Mouse (Mus musculus): ENCODE data around the gene Ppp2r5b.

Gene Ppp2r5b

GRCm38 (mm10) chr19:6268670-6269132 lies 33.0 kb upstream of the Ppp2r5b start:
- DNase-seq (ENCODE audit: low spot score in 2 of 2) = no peak

- peak; percentile 87 to 88 for DNase-seq (ENCODE audit: low spot score in 2 of 2)
Observed at GRCm38 (mm10) chr19:6268170-6268528, 32.5 kb upstream of the Ppp2r5b start.

GRCm38 (mm10) chr19:6267306-6268169 lies 31.9 kb upstream of the Ppp2r5b start:
- DNase-seq (ENCODE audit: low spot score in 2 of 2) = no peak

GRCm38 (mm10) chr19:6265727-6266182 lies 30.1 kb upstream of the Ppp2r5b start:
- DNase-seq (ENCODE audit: low spot score in 2 of 2) = no peak

- no peak for DNase-seq (ENCODE audit: low spot score in 2 of 2)
Observed at GRCm38 (mm10) chr19:6264945-6265344, 29.3 kb upstream of the Ppp2r5b start.

- peak; percentile 44 to 57 for DNase-seq (ENCODE audit: low spot score in 2 of 2)
Observed at GRCm38 (mm10) chr19:6264200-6264599, 28.5 kb upstream of the Ppp2r5b start.

- no peak for DNase-seq (ENCODE audit: low spot score in 2 of 2)
Observed at GRCm38 (mm10) chr19:6262839-6263433, 27.3 kb upstream of the Ppp2r5b start.

GRCm38 (mm10) chr19:6262222-6262621 lies 26.6 kb upstream of the Ppp2r5b start:
- peak in 1 of 2 experiments; percentile 46 for DNase-seq (ENCODE audit: low spot score in 2 of 2)

GRCm38 (mm10) chr19:6261379-6261778 lies 25.7 kb upstream of the Ppp2r5b start:
- DNase-seq (ENCODE audit: low spot score in 2 of 2) = no peak

- no peak for DNase-seq (ENCODE audit: low spot score in 2 of 2)
Observed at GRCm38 (mm10) chr19:6260946-6261345, 25.3 kb upstream of the Ppp2r5b start.

- no peak for DNase-seq (ENCODE audit: low spot score in 2 of 2)
Observed at GRCm38 (mm10) chr19:6260428-6260827, 24.8 kb upstream of the Ppp2r5b start.

GRCm38 (mm10) chr19:6253021-6253420 lies 17.3 kb upstream of the Ppp2r5b start:
- no peak for DNase-seq (ENCODE audit: low spot score in 2 of 2)

GRCm38 (mm10) chr19:6247526-6248300 lies 12.0 kb upstream of the Ppp2r5b start:
- no peak for DNase-seq (ENCODE audit: low spot score in 2 of 2)

GRCm38 (mm10) chr19:6245806-6246205 lies 10.1 kb upstream of the Ppp2r5b start:
- DNase-seq (ENCODE audit: low spot score in 2 of 2) = no peak

GRCm38 (mm10) chr19:6243226-6243625 lies 7.6 kb upstream of the Ppp2r5b start:
- no peak for DNase-seq (ENCODE audit: low spot score in 2 of 2)

GRCm38 (mm10) chr19:6242281-6242680 lies 6.6 kb upstream of the Ppp2r5b start:
- no peak for DNase-seq (ENCODE audit: low spot score in 2 of 2)

- peak; percentile 96 to 97 for DNase-seq (ENCODE audit: low spot score in 2 of 2)
Observed at GRCm38 (mm10) chr19:6241274-6242107, 5.8 kb upstream of the Ppp2r5b start, which contains the start of gene Atg2a. Atg2a (plus strand) TSS chr19:6241668.

- DNase-seq (ENCODE audit: low spot score in 2 of 2) = no peak
Observed at GRCm38 (mm10) chr19:6240725-6241124, 5.1 kb upstream of the Ppp2r5b start.

- DNase-seq (ENCODE audit: low spot score in 2 of 2) = no peak
Observed at GRCm38 (mm10) chr19:6240136-6240535, 4.5 kb upstream of the Ppp2r5b start.

GRCm38 (mm10) chr19:6238740-6239139 lies 3.1 kb upstream of the Ppp2r5b start:
- DNase-seq (ENCODE audit: low spot score in 2 of 2) = no peak

GRCm38 (mm10) chr19:6236842-6237241 lies 1.2 kb upstream of the Ppp2r5b start:
- DNase-seq (ENCODE audit: low spot score in 2 of 2) = no peak

Measured in right cerebral cortex, adult 2 months (tissue).